Mouse (Mus musculus): ENCODE measurements around the gene Olfr457. TPM values are rescaled to one million over a fixed set of nuclear protein-coding genes. Genes with fewer than 3 reads are reported as not detected.

Gene Olfr457
- polyA plus RNA-seq, 1 experiment from 2014 or later = 0.14 TPM

DNA sequence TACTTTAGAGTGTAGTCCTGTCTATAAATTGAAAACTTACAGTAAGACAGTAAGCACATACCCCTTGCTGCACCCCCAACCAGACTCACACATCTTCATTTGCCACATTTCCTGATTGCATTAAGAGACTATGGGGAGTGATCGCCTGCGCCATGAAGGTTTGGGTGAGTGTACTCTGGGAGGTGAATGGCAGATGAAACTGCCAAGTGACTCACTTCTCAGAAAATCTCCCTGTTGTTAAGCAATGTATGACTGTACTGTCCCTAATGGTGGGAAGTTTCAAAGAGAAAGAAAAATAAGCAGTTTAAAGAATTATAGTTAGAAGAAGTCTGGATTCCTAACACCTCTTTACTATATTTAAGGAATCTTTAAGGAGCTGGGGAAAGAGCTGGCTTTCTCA, 56.7 kb downstream of the Olfr457 start:
- H3K27me3 ChIP-seq (ENCODE audit: control insufficient read depth, insufficient read depth, low read length) = no peaks in the 10 kb centered on the region
- no peak overlapping the region for H3K27ac ChIP-seq (ENCODE audit: low read depth, low read length)

More for the DNA sequence above, 56.7 kb downstream of the Olfr457 start:
- Histone ChIP-seq H3K4me3 (ENCODE audit: low read length) (no peak overlapping the region), H3K9ac (ENCODE audit: low read depth, low read length) (no peak overlapping the region), H3K4me1 (ENCODE audit: control insufficient read depth, insufficient read depth, low read length) (no peaks in the 10 kb centered on the region), H3K9me3 (ENCODE audit: control insufficient read depth, low read length) (no peaks in the 10 kb centered on the region), H3K4me2 (replicated peaks; ENCODE audit: low read depth, low read length) (no peak overlapping the region), H3K36me3 (ENCODE audit: control insufficient read depth, insufficient read depth, low read length) (no peaks in the 10 kb centered on the region)
- WGBS = 92% methylated on average over 2 of the region's 2 CpGs
- ATAC-seq (ENCODE audit: low FRiP score, low TSS enrichment) = no peak

Other genes starting within 250 kb of the Olfr457 start
- gene Gstk1, start 230.4 kb downstream of the Olfr457 start, polyA plus RNA-seq (2014; fragmentation: Nextera tagmentation; extraction: Ambion mirVana) = 33.3 and 37.2 TPM in 2 replicates
- 2.6 and 3.0 TPM in 2 replicates for gene Tmem139, start 214.4 kb downstream of the Olfr457 start, polyA plus RNA-seq (2014; fragmentation: Nextera tagmentation; extraction: Ambion mirVana)
- gene Casp2, start 211.3 kb downstream of the Olfr457 start, polyA plus RNA-seq (2014; fragmentation: Nextera tagmentation; extraction: Ambion mirVana) = 46.1 and 66.5 TPM in 2 replicates
- gene Clcn1, start 189.7 kb downstream of the Olfr457 start, polyA plus RNA-seq (2014; fragmentation: Nextera tagmentation; extraction: Ambion mirVana) = 0.20 TPM in 2 replicates
- 0.05 and 0.11 TPM in 2 replicates for gene Fam131b, start 151.7 kb downstream of the Olfr457 start, polyA plus RNA-seq (2014; fragmentation: Nextera tagmentation; extraction: Ambion mirVana)
- gene Zyx, start 126.7 kb downstream of the Olfr457 start, polyA plus RNA-seq (2014; fragmentation: Nextera tagmentation; extraction: Ambion mirVana) = 87.0 and 118 TPM in 2 replicates
- 3.1 and 3.3 TPM in 2 replicates for gene Epha1, start 103.1 kb downstream of the Olfr457 start, polyA plus RNA-seq (2014; fragmentation: Nextera tagmentation; extraction: Ambion mirVana)
- gene Tas2r143, start 76.1 kb downstream of the Olfr457 start, polyA plus RNA-seq (2014; fragmentation: Nextera tagmentation; extraction: Ambion mirVana) = not detected in 2 replicates
- not detected in 2 replicates for gene Tas2r135, start 70.9 kb downstream of the Olfr457 start, polyA plus RNA-seq (2014; fragmentation: Nextera tagmentation; extraction: Ambion mirVana)
- gene Tas2r126, start 41.8 kb downstream of the Olfr457 start, polyA plus RNA-seq (2014; fragmentation: Nextera tagmentation; extraction: Ambion mirVana) = not detected in 2 replicates
- not detected in 2 replicates for gene Olfr458, start 11.1 kb downstream of the Olfr457 start, polyA plus RNA-seq (2014; fragmentation: Nextera tagmentation; extraction: Ambion mirVana)
- gene Olfr456, start 10.9 kb upstream of the Olfr457 start, polyA plus RNA-seq (2014; fragmentation: Nextera tagmentation; extraction: Ambion mirVana) = not detected in 2 replicates
- not detected in 2 replicates for gene Olfr455, start 71.3 kb upstream of the Olfr457 start, polyA plus RNA-seq (2014; fragmentation: Nextera tagmentation; extraction: Ambion mirVana)
- gene Tcaf3, start 121.4 kb upstream of the Olfr457 start, polyA plus RNA-seq (2014; fragmentation: Nextera tagmentation; extraction: Ambion mirVana) = not detected in 2 replicates
- 1.9 and 2.9 TPM in 2 replicates for gene Tcaf2, start 168.9 kb upstream of the Olfr457 start, polyA plus RNA-seq (2014; fragmentation: Nextera tagmentation; extraction: Ambion mirVana)
- gene Tcaf1, start 233.8 kb upstream of the Olfr457 start, polyA plus RNA-seq (2014; fragmentation: Nextera tagmentation; extraction: Ambion mirVana) = 47.0 and 82.1 TPM in 2 replicates